Mouse (Mus musculus) adrenal gland, adult 2 months (tissue): ENCODE data around the gene Lin7c. TPM values are rescaled to one million over a fixed set of nuclear protein-coding genes. Genes with fewer than 3 reads are reported as not detected.

ENCODE experiments used
- DNase-seq: peaks from one replicate; pipeline ENCODE4 v3.0.0; 2021
- polyA plus RNA-seq: library from polyadenylated mRNA; depleted of rRNA; stranded (reverse); fragments of >200 nt; gene quantifications from 2 replicates; pipeline ENCODE4 v1.2.3, GENCODE M21; 2012
- total RNA-seq, 2 experiments: library from RNA; stranded (reverse); gene quantifications; 2 replicates each; pipeline ENCODE4 v1.2.3; 2021

Lin7c gene
- total and polyA plus RNA-seq, 3 experiments = 4.2 to 89.4 (median 79.3) TPM

- peak; percentile 99 for DNase-seq
Measured at GRCm38 (mm10) chr2:109917496-109918413, 27.1 kb downstream of the Lin7c start, which contains the start of gene Lgr4. Gene Lgr4, plus strand, starts transcription at chr2:109917647.

DNA sequence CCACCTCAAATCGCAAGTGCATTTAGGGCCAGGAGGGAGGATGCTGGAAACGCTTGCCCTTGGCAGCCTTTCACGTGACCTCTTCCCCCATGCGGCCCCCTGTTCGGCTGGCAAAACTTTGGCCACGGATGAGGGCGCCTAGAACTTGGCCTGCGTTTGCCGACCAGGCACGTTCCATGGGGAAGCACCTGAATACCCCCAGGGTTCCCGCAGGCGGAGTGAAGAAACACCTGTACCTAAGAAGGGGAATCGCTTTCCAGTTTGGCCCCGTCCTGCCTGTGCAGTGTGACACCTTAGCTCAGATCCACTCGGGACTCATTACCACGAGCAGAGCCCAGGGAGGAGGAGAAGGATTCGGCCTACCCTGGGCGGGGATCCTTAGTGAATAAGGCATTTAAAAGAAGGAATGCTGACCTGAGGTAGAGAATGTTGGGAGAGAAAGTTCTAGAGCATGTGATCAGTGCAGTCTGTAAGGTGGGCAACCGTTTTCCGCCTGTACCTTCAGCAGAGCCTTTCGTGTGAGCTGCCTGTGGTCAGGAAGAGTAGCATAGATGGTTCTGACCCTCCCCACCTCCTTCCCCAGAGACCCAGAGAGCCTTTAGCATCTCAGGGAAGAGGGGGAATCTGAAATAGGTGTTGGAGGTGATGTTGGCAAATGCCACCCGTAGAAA is 28.1 kb downstream of the Lin7c start:
- peak; percentile 64 for DNase-seq

DNA sequence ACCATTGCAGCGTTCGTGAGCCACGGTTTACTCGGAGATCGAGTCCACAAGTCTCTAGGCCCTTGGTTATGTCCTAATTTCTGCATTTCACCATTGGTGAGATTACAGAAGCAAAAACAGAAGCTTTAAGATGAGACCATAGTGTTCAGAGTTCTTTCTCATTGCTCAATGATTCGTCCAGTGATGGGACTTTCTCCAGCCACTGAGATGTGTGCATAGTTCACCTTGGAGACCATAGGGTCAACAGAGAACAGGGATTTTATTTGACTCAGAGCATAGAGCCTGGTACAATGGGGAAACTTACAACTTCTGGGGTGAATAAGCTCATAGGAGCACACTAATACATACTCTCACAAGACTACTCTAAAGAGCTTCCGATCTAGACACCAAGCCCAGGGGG is 29.8 kb downstream of the Lin7c start:
- DNase-seq = peak; percentile 41

DNA sequence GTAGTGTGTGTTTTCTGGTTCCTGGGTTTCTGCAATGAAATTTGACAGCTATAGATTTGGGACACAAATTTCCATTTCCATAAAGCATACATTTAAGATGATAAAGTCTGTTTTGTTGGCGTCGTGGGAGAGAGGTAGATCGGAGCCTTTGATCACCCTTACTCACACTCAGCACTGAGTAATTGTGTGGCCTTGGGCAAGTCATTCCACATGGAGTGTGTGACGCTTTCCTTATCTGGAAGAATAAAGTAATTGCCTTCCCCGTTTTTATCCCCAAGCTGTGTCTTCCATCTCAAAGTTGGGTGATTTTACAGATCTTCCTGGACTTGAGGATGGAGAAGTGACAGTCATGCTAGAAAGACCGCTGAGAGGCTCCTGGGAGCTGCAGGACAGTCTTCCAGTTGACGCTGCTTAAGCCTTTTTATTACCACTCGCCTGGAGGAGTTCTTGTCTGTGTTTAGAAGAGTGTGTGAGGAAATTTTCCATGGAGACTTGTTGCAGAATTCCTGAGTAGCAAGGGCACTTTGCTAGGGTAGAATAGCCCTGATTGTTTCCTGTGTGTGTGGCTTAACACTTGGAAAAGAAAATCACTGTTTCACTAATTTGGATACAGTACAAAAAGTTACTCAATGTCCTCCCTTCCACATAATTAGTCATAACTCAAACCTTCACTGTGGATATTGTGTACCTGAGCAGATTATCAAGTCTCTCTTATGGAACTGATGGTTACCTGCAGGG is 30.8 kb downstream of the Lin7c start:
- DNase-seq = peak; percentile 77

GRCm38 (mm10) chr2:109922306-109922705 is 31.7 kb downstream of the Lin7c start:
- peak; percentile 47 for DNase-seq

DNA sequence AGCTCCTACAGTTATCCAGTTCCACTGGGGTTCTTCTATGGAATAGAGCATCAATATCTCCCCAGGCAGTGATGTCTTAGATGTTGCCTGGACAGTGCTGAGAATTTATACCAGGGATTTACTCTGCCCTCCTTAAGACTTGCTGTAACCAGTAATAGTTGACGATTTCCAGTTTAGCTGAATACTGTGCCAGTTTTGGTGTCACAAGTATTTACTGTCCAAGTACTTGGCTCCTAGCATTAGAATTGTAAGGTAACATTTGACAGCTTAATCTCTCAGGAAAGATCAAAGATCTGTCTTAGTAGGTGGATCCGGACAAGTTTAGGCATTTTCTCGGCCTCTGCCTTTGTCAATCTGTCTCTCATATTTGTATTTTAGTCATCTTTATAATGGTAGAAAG is 32.4 kb downstream of the Lin7c start:
- no peak for DNase-seq

GRCm38 (mm10) chr2:109923945-109924344 is 33.3 kb downstream of the Lin7c start:
- no peak for DNase-seq

DNA sequence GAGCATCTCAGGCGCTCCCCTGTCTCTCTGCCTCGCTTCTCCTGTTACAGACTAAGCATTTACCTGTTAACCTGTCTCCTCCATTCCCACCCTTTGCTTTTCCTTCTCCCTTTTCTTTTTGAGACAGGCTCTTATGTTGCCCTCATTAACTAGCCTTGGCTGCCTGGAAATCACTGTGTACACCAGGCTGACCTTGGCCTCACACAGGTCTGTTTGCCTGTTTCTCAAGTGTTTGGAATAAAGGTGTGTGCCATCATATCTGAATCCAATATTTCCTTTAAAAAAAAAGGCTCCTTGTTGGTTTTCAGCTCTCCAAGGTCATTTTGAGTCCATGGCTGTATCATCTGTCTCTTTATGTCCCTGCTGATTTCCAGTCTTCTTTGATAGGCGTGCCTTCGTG is 36.3 kb downstream of the Lin7c start:
- DNase-seq = no peak

DNA sequence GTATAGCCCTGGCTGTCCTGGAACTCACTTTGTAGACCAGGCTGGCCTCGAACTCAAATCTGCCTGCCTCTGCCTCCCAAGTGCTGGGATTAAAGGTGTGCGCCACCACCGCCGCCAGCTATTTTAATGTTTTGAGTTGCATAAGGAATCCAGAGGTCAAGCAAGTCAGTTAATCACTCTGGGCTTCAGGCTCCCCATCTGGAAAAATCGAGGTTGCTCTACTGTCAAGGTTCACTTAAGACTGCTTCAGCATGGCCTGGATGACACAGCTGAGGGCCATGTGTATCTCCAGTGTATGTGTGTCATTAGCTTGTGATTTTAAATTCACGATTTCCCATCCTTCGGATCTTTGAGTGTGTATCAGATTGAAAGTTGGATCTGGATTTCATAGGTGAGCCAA is 36.8 kb downstream of the Lin7c start:
- DNase-seq = peak; percentile 44

DNA sequence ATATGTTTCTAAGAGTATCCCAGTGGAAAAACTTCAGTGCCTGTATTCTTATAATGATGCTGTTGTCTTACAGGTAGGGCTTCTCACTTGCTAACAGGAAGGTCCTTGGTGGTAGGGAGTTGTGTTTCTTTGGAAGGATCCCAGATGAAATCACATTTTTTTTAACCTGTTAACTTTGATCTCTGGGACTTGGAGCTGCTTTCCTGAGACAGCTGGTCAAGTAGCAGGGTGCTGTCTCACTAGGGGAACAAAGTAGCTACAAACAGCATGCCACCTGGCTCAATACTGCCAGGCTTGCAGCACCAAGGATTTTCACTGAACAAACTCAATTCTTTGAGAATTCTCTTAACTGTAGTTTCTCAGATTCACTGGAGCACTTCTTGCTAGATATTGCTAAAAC is 37.2 kb downstream of the Lin7c start:
- no peak for DNase-seq

GRCm38 (mm10) chr2:109928791-109929190 is 38.1 kb downstream of the Lin7c start:
- no peak for DNase-seq

- no peak for DNase-seq
Measured at GRCm38 (mm10) chr2:109929256-109929655, 38.6 kb downstream of the Lin7c start.

DNA sequence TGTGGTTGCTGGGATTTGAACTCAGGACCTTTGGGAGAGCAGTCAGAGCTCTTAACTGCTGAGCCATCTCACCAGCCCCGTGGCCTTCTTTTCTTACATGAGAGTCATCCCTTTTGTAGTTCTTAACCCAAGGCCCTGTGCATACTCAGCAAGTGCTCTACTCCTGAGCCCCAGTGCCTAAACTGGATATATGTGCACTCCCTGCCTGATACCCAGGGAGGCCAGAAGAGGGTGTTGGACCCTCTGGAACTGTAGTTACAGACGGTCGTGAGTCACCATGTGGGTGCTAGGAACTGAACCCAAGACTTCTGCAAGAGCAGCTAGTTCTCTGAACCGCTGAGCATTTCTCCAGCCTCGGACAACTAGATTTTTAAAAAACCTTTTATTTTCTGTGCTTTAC is 39.7 kb downstream of the Lin7c start:
- DNase-seq = no peak

DNA sequence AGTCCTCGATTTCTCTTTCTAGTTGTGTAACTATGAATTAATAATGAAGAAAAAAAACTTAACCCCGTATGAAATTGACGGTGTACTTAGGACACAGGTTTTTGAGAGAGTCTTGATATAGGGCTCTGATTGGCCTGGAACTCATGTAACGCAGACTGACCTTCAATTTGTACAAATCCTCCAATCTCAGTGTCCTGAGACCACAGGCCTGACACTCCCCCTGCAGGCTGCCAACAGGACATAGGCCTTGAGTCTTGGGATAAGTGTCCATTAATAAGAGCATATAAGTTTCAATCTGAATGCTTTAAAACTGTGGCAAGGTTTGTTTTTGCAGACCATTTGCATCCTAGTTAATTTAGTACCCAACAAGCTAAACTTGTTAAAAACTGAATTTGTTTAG is 40.1 kb downstream of the Lin7c start:
- no peak for DNase-seq

- no peak for DNase-seq
Measured at GRCm38 (mm10) chr2:109931978-109932780, 41.5 kb downstream of the Lin7c start.

DNA sequence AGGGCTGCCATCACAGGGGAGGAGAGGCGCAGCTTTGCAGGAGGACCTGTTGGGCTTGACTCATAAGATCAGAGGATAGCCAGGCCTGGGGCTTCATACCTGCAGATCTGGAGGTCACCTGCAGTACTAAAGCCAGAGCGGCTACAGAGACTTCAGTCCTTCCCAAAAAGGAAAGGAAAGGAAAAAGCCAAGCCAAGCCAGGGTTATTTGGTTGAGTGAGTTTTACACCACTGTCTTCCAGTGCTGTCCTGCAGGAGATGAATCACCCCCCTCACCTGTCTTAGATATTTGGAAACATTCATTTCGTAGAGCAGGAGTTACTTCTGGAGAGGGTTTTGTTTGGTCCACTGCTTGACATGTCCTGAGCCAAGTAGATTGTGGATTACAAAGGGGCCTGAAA is 42.5 kb downstream of the Lin7c start:
- DNase-seq = no peak

DNA sequence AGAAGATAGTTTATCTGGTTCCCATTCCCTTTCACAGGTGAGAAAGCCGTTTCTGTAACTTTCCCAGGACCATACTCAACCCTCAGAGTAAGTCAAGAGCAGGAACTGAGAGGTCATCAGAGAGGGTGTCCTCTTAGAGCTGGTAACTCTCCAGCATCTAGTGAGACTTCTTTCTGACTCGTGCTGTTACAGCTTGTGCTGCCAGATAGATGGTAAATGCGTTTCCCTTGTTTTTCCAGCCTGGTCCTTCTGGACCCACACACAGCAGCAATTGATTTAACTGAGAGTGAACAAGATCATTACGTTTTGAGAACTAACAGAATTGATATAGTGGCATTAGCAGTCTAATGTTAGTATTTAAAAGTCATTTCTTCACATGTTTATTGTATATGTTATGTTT is 43.4 kb downstream of the Lin7c start:
- DNase-seq = no peak

DNA sequence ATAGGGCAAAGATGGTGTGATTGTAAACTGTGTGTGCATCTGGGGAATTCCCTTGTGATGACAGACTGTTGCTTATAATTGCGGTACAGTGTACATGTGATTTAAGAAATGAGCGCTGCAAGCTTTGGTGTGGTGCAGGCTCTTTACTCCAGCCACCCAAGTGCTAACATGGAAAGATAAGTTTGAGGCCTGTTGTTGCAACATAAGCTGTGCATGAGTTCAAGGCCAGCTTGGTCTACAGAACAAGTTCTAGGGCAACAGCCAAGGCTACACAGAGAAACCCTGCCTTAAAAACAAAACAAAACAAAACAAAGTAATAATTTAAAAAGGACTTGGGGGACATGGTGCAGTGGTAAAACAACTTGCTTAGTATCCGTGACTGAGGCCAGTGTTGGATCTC is 44.5 kb downstream of the Lin7c start:
- DNase-seq = peak; percentile 64

GRCm38 (mm10) chr2:109935754-109936409 is 45.2 kb downstream of the Lin7c start:
- DNase-seq = peak; percentile 62

- no peak for DNase-seq
Measured at GRCm38 (mm10) chr2:109936410-109936755, 45.7 kb downstream of the Lin7c start.

- no peak for DNase-seq
Measured at GRCm38 (mm10) chr2:109941973-109942444, 51.4 kb downstream of the Lin7c start.
